Mouse (Mus musculus) embryo, embryonic 10 days (tissue): ENCODE results near the gene P2rx5.

Source experiments
- DNase-seq: peaks from one replicate; pipeline ENCODE4 v3.0.0-alpha.2; 2015; ENCODE audit warnings: low spot score

The P2rx5 gene

DNA sequence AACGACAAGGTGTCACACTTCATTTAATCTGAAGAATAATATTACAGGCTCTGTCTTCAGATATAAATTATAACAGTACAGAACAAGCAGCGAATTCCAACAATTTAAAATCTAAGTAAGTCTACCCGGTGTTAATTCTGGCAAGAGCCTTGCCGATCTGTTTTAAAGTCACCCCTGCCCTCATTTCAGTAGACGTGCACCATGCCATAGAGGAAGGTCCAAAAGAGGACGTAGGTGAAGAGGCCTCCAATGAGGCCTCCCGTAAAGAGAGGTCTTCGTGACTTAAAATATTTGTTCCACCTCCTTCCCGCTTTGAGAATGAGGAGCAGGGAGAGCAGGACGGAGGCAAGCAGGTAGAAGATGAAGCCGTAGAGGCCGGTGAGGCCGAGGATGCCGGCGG, 16.0 kb downstream of the P2rx5 start:
- DNase-seq = no peak

DNA sequence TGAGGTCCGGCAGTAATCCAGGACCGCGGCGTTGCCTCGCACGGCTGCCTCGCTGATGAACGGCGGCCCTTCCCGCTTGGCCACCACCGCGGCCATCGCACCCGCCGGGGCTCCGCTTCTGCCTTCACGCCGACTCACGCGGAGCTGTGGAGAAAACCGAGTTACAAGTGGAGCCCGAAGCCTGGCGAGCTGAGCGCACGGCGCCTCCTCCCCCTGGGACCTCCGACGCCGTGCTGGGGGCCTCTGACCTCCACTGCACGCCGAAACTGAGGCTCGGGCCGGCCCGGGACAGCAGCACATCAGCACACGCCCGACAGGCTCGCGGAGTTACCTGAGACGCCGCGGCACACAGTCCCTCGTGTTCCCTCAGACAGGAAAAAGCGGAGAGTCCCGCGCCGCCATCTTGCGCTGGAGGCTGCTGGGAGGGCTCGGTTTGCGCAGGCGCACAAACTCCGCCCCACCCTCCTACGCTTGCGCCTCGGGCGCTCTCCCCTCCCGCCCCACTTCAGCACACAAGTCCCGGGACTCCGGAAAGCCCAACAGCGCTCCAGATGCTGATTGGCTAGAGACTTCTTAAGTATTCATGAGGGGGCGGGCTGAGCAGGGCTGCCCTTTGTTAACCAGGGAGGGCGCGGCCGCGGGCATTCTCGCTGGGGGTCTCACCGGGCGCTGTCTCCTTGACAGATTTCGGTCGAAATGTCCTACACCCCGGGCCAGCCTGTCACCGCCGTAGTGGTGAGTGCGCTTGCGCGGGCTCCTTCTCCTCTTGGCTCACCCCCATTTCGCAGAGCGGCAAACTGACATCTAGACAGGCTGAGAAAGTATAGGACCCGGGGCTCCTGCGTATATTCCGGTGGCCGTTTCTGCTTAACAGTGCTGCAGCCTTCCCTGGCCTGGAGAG, 16.6 kb downstream of the P2rx5 start, which contains the start of the genes Emc6 and Tax1bp3:
TSS of gene Emc6 (minus strand) at position 430 of the 901 bp plus-strand sequence.
TSS of gene Tax1bp3 (plus strand) at position 476 of the 901 bp plus-strand sequence.
- peak; percentile 97 for DNase-seq

DNA sequence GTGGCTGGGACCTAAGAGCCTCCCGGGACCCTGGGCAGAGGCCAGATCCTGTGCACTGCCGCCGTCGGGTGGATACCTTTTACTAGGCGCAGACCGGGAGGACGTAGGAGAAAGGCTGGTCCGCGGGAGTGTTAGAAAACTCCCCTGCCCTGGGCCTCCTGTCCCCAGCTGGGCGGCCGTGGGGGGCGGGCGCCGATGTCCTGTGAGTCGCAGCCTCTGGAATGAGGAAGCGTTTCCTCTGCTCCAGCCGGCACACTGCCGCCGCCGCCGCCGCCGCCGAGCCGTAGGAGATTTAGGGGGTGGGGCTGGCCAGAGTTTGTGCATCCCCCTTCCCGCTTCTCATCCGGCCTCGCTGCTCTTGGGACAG, 17.3 kb downstream of the P2rx5 start:
- DNase-seq = peak; percentile 84

DNA sequence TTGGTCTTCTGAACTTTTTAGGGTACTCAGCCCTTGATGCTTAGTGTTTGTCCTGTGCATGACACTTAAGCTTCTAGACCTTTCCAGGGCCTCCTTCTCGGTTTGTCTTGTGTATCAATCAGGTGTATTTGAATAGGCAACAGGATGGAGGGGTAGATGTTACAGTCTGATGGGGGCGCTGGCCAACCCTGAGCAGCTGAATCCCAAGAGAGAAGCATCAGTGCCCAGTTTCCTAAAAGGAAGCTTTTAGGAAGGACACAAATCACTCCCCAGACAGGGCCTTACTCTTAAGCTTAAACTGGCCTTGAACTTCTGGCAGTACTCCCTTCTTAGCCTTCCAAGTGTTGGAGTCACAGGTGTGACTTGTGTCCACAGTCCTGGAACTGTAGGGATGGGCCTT, 17.7 kb downstream of the P2rx5 start:
- DNase-seq = peak; percentile 47

DNA sequence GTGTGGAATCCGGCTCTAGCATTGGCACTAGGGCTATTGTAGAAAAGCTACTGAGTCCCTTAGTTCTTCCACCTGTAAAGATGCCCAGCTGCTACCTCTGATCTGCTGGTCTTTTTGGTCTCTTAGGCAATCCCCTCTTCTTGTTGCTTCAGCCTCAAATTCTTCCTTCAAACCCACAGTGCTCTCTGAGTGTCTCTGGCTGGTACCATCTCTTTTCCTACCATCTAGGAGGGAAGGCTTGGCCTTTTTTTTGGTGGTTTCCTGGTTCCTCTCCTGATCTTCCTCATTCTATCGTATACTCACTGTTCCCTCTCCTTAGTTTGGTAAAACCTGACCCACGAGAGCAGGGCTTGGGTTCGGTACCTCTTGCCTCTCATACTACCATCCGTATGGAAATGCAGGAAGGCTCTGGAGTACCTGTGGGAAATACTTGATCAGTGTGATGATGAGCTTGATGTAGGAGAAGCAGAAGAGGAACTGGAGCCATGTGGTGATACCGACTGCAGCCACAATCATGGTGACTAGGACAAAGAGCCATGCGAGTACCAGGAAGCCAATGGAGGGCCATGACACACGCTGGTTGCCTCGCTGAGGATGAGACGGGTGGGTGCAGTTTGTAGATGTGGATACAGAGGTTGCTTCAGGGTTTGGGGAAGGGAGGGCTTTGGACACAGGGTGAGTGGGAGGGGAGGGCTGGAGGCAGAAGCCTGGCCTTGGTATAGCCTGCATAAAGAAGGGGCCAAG, 25.8 kb downstream of the P2rx5 start:
- no peak for DNase-seq

GRCm38 (mm10) chr11:73187231-73187630, 27.0 kb downstream of the P2rx5 start:
- no peak for DNase-seq

GRCm38 (mm10) chr11:73193047-73193446, 32.8 kb downstream of the P2rx5 start:
- DNase-seq = no peak

DNA sequence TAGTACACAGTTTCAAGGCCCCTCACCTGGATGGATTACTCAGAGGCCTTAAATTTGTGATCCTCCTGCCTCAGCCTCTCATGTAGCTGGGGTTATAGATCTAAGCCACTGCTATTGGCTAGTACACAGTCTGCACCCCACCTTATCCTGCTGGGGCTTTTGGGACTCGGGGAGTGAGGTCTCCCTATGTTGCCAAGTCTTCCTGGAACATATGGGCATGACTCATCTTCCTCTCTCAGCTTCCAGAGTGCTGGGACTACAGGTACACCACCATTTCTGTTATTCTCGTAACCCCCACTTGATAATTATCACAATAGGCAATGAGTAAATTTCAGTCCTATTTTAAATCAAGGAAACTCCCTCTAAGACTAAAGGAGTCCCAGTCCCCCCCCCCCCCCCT, 34.2 kb downstream of the P2rx5 start:
- no peak for DNase-seq

- DNase-seq = no peak
These were observed 38.0 kb downstream of the P2rx5 start for GRCm38 (mm10) chr11:73198190-73198589.

- DNase-seq = peak; percentile 87
These were observed 38.5 kb downstream of the P2rx5 start, which contains the start of gene Ctns for GRCm38 (mm10) chr11:73198603-73199229. TSS of gene Ctns (minus strand) at chr11:73199042.

- DNase-seq = peak; percentile 97
These were observed 39.0 kb downstream of the P2rx5 start, which contains the start of gene Shpk for GRCm38 (mm10) chr11:73199230-73199712. TSS of gene Shpk (plus strand) at chr11:73199460.

- no peak for DNase-seq
These were observed 39.7 kb downstream of the P2rx5 start for GRCm38 (mm10) chr11:73199879-73200278.

GRCm38 (mm10) chr11:73201021-73201420, 40.8 kb downstream of the P2rx5 start:
- DNase-seq = no peak

- peak; percentile 13 for DNase-seq
These were observed 41.4 kb downstream of the P2rx5 start for GRCm38 (mm10) chr11:73201597-73201996.

DNA sequence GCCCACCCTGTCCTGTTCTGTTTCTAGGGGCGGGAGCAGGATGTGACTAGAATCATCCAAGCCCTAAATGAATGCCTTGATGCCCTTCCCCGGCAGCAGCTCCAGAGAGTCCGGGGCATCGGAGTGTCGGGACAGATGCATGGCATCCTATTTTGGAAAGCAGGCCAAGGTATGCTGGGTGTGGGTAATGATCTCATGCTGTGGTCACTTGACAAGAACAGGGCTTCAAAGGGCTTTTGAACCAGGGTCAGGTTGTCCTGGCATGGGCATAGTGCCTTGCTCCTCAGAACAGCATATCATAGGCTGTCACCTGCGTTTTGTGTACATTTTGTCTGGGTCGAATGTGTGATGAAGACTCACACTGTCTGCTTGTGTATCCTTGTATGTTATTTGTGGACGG, 43.7 kb downstream of the P2rx5 start:
- no peak for DNase-seq

DNA sequence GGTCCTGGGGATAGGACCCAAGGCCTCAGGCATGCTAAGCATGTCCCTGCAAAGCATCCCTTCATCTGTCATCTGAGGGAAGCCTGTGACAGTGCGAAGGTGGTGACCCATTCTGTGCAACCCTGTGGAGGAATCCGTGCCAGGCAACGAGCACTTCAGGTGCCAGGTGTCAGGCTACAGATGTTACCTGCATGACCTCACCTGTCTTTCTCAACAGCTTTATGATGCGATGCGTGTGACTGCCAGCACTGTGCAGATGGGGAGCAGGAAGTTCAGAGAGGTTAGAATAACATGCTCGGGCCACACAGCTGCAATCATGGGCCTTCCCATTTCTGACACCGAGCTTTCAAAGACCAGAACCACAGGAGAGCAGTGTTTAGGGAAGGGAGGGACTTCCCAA, 45.0 kb downstream of the P2rx5 start:
- DNase-seq = no peak

DNA sequence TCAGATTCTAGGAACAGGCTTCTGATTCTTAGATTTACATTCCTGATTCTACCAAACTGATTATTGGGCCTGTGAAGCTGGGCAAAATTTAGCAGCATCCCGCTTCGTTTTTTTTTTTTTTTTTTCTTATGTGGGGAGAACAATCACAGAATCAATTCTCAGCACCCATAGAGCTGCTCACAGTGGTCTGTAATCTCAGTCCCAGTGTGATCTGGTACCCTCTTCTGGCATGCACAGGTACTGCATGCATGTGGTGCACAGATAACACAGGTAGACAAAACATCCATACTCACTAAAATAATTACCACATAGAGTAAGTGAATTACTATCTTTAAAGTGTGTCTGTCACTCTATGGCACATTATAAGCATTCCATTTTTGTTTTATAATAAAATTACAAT, 47.4 kb downstream of the P2rx5 start:
- no peak for DNase-seq

DNA sequence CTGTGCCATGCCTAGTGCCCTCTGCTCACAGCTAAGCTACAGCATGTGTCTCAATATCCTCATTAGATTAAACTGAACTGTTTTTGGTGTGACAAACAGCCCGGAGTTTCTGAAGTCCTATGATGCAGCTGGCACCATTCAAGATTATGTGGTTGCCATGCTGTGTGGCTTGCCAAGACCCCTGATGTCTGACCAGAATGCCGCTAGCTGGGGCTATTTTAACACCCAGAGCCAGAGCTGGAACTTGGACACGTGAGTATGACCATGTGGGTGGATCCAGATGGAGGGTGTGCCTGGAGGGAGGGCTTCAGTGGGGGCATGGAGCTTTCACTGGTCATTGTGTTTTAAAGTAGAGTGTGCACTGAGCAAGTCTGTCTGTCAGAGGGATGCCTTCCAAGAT, 53.7 kb downstream of the P2rx5 start:
- DNase-seq = no peak

DNA sequence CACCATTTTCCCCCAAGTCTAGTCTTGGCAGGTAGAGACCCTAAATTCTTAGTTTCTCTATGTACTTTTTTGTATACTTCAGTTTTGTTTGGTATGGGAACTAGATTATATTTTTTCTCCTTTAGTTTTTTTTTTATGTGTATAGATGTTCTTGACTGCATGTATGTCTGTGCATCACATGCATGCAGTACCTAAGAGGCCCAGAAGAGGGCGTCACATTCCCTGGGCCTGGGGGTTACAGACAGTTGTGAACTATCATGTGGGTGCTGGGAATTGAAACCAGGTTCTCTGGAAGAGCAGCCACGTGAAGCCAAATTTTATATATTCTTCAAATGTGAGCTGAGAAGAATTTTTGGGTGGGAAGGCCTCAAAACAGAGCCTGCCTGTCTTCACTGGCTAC, 59.5 kb downstream of the P2rx5 start:
- no peak for DNase-seq

- no peak for DNase-seq
These were observed 60.4 kb downstream of the P2rx5 start for GRCm38 (mm10) chr11:73220651-73221050.
